Mouse (Mus musculus): ENCODE results near the gene BC067074. TPM values are rescaled to one million over a fixed set of nuclear protein-coding genes. Genes with fewer than 3 reads are reported as not detected.
A peak's percentile ranks its signal among the peaks of the same experiment; 100 is the strongest.

The BC067074 gene
- polyA plus RNA-seq, 1 experiment from 2014 or later, result 0.89 TPM

- Histone ChIP-seq H3K9me3 (ENCODE audit: control insufficient read depth, low read length) (no peaks in the 10 kb centered on the region), H3K27me3 (ENCODE audit: control insufficient read depth, insufficient read depth, low read length) (no peaks in the 10 kb centered on the region), H3K4me3 (ENCODE audit: low read depth, low read length) (no peak overlapping the region), H3K9ac (ENCODE audit: low read length) (no peak overlapping the region), H3K4me1 (replicated peaks; ENCODE audit: control insufficient read depth, insufficient read depth) (no peaks in the 10 kb centered on the region), H3K4me2 (replicated peaks; ENCODE audit: low read depth) (no peak overlapping the region), H3K36me3 (ENCODE audit: control insufficient read depth, insufficient read depth, low read length) (no peaks in the 10 kb centered on the region), H3K27ac (replicated peaks) (no peak overlapping the region)
- no peak for ATAC-seq (ENCODE audit: low FRiP score, low TSS enrichment)
- TF ChIP-seq CTCF (IDR thresholded peaks at IDR 0.05; ENCODE audit: low read depth) (no peak), EP300 (optimal IDR thresholded peaks at IDR 0.05) (no peak)
- 87% methylated on average over 13 of the region's 13 CpGs for WGBS
- no peak for DNase-seq (ENCODE audit: low spot score)
Observed at GRCm38 (mm10) chr13:113357438-113358144, 64.6 kb downstream of the BC067074 start.

- Histone ChIP-seq H3K27ac (replicated peaks) (no peak overlapping the region), H3K27me3 (ENCODE audit: control insufficient read depth, insufficient read depth, low read length) (no peaks in the 10 kb centered on the region), H3K36me3 (ENCODE audit: control insufficient read depth, insufficient read depth, low read length) (no peaks in the 10 kb centered on the region), H3K4me2 (replicated peaks; ENCODE audit: low read depth) (no peak overlapping the region), H3K4me3 (ENCODE audit: low read depth, low read length) (no peak overlapping the region), H3K9ac (ENCODE audit: low read length) (no peak overlapping the region), H3K9me3 (ENCODE audit: control insufficient read depth, low read length) (no peaks in the 10 kb centered on the region), H3K4me1 (replicated peaks; ENCODE audit: control insufficient read depth, insufficient read depth) (no peaks in the 10 kb centered on the region)
- no peak for TF ChIP-seq CTCF (IDR thresholded peaks at IDR 0.05; ENCODE audit: low read depth)
- no peak for TF ChIP-seq EP300 (optimal IDR thresholded peaks at IDR 0.05)
- DNase-seq (ENCODE audit: low spot score), result no peak
- no peak for ATAC-seq (ENCODE audit: low FRiP score, low TSS enrichment)
- 61% methylated on average over 1 of the region's 1 CpGs for WGBS
Observed at GRCm38 (mm10) chr13:113359676-113360075, 66.7 kb downstream of the BC067074 start.

GRCm38 (mm10) chr13:113365976-113366375 is 73.0 kb downstream of the BC067074 start:
- ATAC-seq (ENCODE audit: low FRiP score, low TSS enrichment), result no peak
- 0 out of 2 replicates have a peak, but pooled peaks cover 2% of the 10 kb centered on the region for H3K4me1 ChIP-seq (replicated peaks; ENCODE audit: control insufficient read depth, insufficient read depth)
- no peaks in the 10 kb centered on the region for H3K27me3 ChIP-seq (ENCODE audit: control insufficient read depth, insufficient read depth, low read length)
- H3K4me2 ChIP-seq (replicated peaks; ENCODE audit: low read depth), result no peak overlapping the region
- TF ChIP-seq EP300 (optimal IDR thresholded peaks at IDR 0.05), result no peak
- TF ChIP-seq CTCF (IDR thresholded peaks at IDR 0.05; ENCODE audit: low read depth), result no peak
- no peak overlapping the region for H3K4me3 ChIP-seq (ENCODE audit: low read depth, low read length)
- no peaks in the 10 kb centered on the region for H3K9me3 ChIP-seq (ENCODE audit: control insufficient read depth, low read length)
- DNase-seq (ENCODE audit: low spot score), result peak; percentile 8
- 73% methylated on average over 10 of the region's 10 CpGs for WGBS
- no peaks in the 10 kb centered on the region for H3K36me3 ChIP-seq (ENCODE audit: control insufficient read depth, insufficient read depth, low read length)
- no peak overlapping the region for H3K27ac ChIP-seq (replicated peaks)
- H3K9ac ChIP-seq (ENCODE audit: low read length), result no peak overlapping the region

- no peak for TF ChIP-seq CTCF (IDR thresholded peaks at IDR 0.05; ENCODE audit: low read depth)
- TF ChIP-seq EP300 (optimal IDR thresholded peaks at IDR 0.05), result no peak
- DNase-seq (ENCODE audit: low spot score), result peak; percentile 11
- Histone ChIP-seq H3K36me3 (ENCODE audit: control insufficient read depth, insufficient read depth, low read length) (no peaks in the 10 kb centered on the region), H3K27ac (replicated peaks) (no peak overlapping the region), H3K27me3 (ENCODE audit: control insufficient read depth, insufficient read depth, low read length) (no peaks in the 10 kb centered on the region), H3K4me2 (replicated peaks; ENCODE audit: low read depth) (no peak overlapping the region), H3K9ac (ENCODE audit: low read length) (no peak overlapping the region), H3K4me1 (replicated peaks; ENCODE audit: control insufficient read depth, insufficient read depth) (0 out of 2 replicates have a peak, but pooled peaks cover 2% of the 10 kb centered on the region), H3K9me3 (ENCODE audit: control insufficient read depth, low read length) (0 out of 2 replicates have a peak, but pooled peaks cover 2% of the 10 kb centered on the region), H3K4me3 (ENCODE audit: low read depth, low read length) (no peak overlapping the region)
- ATAC-seq (ENCODE audit: low FRiP score, low TSS enrichment), result no peak
- WGBS, result 83% methylated on average over 13 of the region's 13 CpGs
Observed at GRCm38 (mm10) chr13:113368931-113369579, 76.1 kb downstream of the BC067074 start.

- Histone ChIP-seq H3K27me3 (ENCODE audit: control insufficient read depth, insufficient read depth, low read length) (no peaks in the 10 kb centered on the region), H3K27ac (replicated peaks) (no peak overlapping the region), H3K4me3 (ENCODE audit: low read depth, low read length) (no peak overlapping the region), H3K4me1 (replicated peaks; ENCODE audit: control insufficient read depth, insufficient read depth) (0 out of 2 replicates have a peak, but pooled peaks cover 2% of the 10 kb centered on the region), H3K4me2 (replicated peaks; ENCODE audit: low read depth) (no peak overlapping the region), H3K9me3 (ENCODE audit: control insufficient read depth, low read length) (0 out of 2 replicates have a peak, but pooled peaks cover 2% of the 10 kb centered on the region), H3K36me3 (ENCODE audit: control insufficient read depth, insufficient read depth, low read length) (no peaks in the 10 kb centered on the region), H3K9ac (ENCODE audit: low read length) (no peak overlapping the region)
- ATAC-seq (ENCODE audit: low FRiP score, low TSS enrichment) (no peak), DNase-seq (ENCODE audit: low spot score) (peak; percentile 9)
- WGBS, result 79% methylated on average over 10 of the region's 10 CpGs
- TF ChIP-seq CTCF (IDR thresholded peaks at IDR 0.05; ENCODE audit: low read depth), result no peak
- TF ChIP-seq EP300 (optimal IDR thresholded peaks at IDR 0.05), result no peak
Observed at GRCm38 (mm10) chr13:113369622-113370021, 76.7 kb downstream of the BC067074 start.
